Mouse (Mus musculus) G1E (cell line): ENCODE measurements around the gene Tcf19.
"Not testable (repeated sequence)": the region's sequence is repeated elsewhere in the genome, so short reads cannot be mapped to it uniquely, and the experiment has no call there.

Experiments
- CTCF ChIP-seq: IDR thresholded peaks from 2 replicates; pipeline ENCODE4 v1.5.1; 2012; ENCODE audit warnings: low read depth, low read length, inconsistent platforms, mixed read lengths
- GATA1 ChIP-seq: IDR thresholded peaks from 2 replicates; pipeline ENCODE4 v1.6.1; 2012; ENCODE audit warnings: borderline replicate concordance, low read length, inconsistent platforms, mixed read lengths
- GATA2 ChIP-seq: IDR thresholded peaks from 2 replicates; pipeline ENCODE4 v1.6.1; 2012; ENCODE audit warnings: low read depth, low read length, inconsistent platforms, borderline replicate concordance
- TAL1 ChIP-seq: conservative IDR thresholded peaks from 2 replicates; pipeline ENCODE4 v1.6.1; 2012; ENCODE audit warnings: low read depth, low read length, inconsistent platforms, mixed read lengths

DNA sequence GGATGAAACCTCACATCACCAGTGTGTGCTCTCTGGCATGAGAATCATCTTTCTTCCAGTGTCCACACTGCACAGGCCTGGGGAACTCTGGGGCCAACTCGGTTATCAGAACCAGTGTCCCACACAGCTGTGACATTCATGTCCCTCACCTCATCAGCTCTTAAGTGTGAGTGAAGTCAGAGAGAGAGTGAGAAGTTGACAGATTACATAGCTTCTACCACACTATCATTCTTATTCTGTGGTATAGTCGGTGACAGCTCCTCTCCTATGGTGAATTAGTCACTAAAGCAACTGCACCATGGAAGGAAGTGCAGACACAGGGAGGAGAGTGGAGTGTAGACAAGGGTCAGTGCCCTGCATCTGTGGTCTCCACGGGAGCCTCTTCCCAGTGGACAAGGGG lies 47.7 kb downstream of the Tcf19 start:
- not testable (repeated sequence) for TF ChIP-seq CTCF, TAL1, GATA1, GATA2
